Mouse (Mus musculus) stomach, embryonic 15.5 days (tissue): Measurements from ENCODE around the gene Bahd1. TPM values are rescaled to one million over a fixed set of nuclear protein-coding genes. Genes with fewer than 3 reads are reported as not detected.
A peak's percentile ranks its signal among the peaks of the same experiment; 100 is the strongest.

ENCODE experiments used
- ATAC-seq: fragments of 200-750 bp; cut with Nextera tagmentation; 2 replicates; pipeline ENCODE4 v1.8.0; 2017; ENCODE audit warnings: low read depth, moderate number of reproducible peaks, moderate TSS enrichment; ENCODE audit not compliant: insufficient read depth, low FRiP score
- H3K27ac ChIP-seq: fragments of 300-500 bp; sonication (generic); 2 replicates; pipeline ENCODE4 v1.5.1; 2015; ENCODE audit warnings: mild to moderate bottlenecking, inconsistent platforms
- H3K27me3 ChIP-seq: fragments of 300-500 bp; sonication (generic); replicated peaks from 2 replicates; pipeline ENCODE4 v1.6.1; 2015; ENCODE audit warnings: inconsistent platforms
- H3K36me3 ChIP-seq: fragments of 300-500 bp; sonication (generic); 2 replicates; pipeline ENCODE4 v1.6.1; 2015; ENCODE audit warnings: inconsistent platforms
- H3K4me1 ChIP-seq: fragments of 300-500 bp; sonication (generic); 2 replicates; pipeline ENCODE4 v1.6.1; 2015; ENCODE audit warnings: inconsistent platforms
- H3K4me2 ChIP-seq: fragments of 300-500 bp; sonication (generic); 2 replicates; pipeline ENCODE4 v1.6.1; 2015; ENCODE audit warnings: mild to moderate bottlenecking, inconsistent platforms
- H3K4me3 ChIP-seq: fragments of 300-500 bp; sonication (generic); replicated peaks from 2 replicates; pipeline ENCODE4 v1.5.1; 2015; ENCODE audit warnings: inconsistent platforms
- H3K9ac ChIP-seq: fragments of 300-500 bp; sonication (generic); 2 replicates; pipeline ENCODE4 v1.6.1; 2015; ENCODE audit warnings: inconsistent platforms
- H3K9me3 ChIP-seq: fragments of 300-500 bp; sonication (generic); 2 replicates; pipeline ENCODE4 v1.6.1; 2016; ENCODE audit warnings: inconsistent platforms
- WGBS: fragments of 180-500 bp; shearing (Covaris S2); methylation state at CpG from one replicate; pipeline ENCODE4 v1.1.7; 2015; 5-methylcytosine and 5-hydroxymethylcytosine counted together
- polyA plus RNA-seq: library from polyadenylated mRNA; unstranded; fragments of >200 nt; fragmentation: Nextera tagmentation; extraction: Ambion mirVana; gene quantifications from 2 replicates; pipeline ENCODE4 v1.2.1, GENCODE M21; 2015

Bahd1 gene
- polyA plus RNA-seq, 1 experiment from 2014 or later: 5.7 TPM

DNA sequence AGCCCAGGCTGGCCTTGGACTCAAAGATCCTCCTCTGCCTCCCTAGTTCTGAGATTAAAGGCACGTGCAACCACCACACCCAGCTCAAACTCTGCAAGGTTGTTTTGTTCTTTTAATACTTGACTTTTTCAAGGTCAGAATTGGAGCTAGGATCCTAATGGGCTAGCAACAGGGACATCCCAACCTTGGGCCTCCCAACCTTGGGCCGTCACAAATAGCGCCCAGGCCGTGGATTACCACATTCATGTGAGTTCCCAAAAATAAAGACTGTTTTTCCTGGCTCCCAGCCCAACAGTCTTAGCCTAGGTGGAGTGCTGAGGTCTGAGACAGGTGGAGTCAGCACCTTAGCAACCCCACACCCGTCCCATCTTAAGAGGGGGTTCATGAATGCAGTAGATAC lies 18.2 kb upstream of the Bahd1 start:
- H3K27ac ChIP-seq: no peak overlapping the region
- WGBS: 81% methylated on average over 5 of the region's 5 CpGs
- H3K4me3 ChIP-seq: no peak overlapping the region
- H3K9ac ChIP-seq: no peak overlapping the region
- no peaks in the 10 kb centered on the region for H3K9me3 ChIP-seq
- peaks cover 9% of the 10 kb centered on the region; the same call in 1 of the 2 replicates for H3K36me3 ChIP-seq
- H3K4me1 ChIP-seq: peaks cover 4% of the 10 kb centered on the region; the same call in 1 of the 2 replicates
- H3K27me3 ChIP-seq: peaks cover 16% of the 10 kb centered on the region; the same call in 1 of the 2 replicates
- ATAC-seq: no peak
- H3K4me2 ChIP-seq: no peak overlapping the region

DNA sequence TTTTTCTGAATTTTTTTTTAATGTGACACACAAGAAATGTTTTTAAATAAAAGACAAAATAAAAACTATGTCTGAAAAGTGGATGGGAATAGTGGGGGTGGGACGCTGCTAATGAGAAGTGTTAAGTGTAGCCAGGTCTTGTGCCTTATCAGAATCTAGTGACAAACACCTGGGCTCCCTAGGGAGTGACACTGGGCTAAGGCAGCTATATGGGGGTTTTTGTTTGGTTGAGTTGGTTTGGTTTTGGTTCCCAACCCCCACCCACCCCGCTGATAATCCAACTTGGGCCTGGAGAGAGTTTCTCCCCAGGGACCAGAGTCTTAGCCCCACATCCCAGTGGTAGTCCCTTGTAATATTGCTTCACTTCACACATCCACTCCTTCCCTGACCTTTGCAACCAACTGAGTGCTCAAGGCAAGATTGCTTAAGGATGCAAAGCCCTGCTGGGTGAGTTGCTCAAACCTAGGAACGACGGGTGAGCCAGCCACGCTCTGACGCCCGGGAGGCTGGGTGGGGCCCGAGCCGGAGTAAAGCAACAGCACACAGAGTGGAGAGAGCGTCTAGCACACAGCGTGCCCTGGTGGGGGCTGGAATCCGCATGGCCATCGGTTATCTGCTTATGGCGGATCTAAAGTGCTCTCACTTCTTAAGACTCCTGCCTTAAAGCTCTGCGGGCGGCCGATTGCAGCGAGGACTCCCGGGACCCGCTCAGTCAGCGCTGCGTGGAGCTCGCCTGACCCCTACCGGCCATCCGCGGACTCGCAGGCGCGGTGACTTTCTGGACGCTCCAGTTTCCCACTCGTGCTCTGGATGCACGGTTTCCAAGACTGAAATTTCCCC lies 17.1 kb upstream of the Bahd1 start:
- Histone ChIP-seq H3K9ac (peak overlapping the region; percentile 30; the same call in 1 of the 2 replicates), H3K4me3 (peak overlapping the region; percentile 39), H3K4me2 (peak overlapping the region; percentile 77), H3K27me3 (peaks cover 21% of the 10 kb centered on the region; the same call in 1 of the 2 replicates), H3K27ac (no peak overlapping the region), H3K4me1 (peaks cover 4% of the 10 kb centered on the region; the same call in 1 of the 2 replicates), H3K36me3 (no peaks in the 10 kb centered on the region), H3K9me3 (no peaks in the 10 kb centered on the region)
- peak; percentile 74 for ATAC-seq
- 3% methylated on average over 32 of the region's 32 CpGs for WGBS

DNA sequence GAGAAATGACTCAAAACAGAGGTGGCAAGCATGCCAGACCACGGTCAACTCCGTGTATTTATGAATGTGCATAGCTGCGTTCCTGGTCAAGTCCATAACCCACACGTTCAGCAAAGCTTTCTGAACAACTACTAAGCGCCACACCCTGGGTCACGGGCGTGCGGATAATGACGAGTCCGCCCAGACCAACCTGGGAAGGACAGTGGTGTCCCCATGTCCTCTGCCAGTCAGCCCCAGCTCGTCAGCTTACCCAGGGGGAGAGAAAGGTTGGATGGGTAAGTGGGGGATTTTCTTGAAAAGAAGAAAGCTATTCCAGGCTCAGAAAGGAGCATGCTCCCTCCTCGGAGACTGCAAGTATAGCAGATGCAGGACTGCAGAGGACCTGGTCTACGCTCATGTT lies 12.7 kb upstream of the Bahd1 start:
- Histone ChIP-seq H3K27me3 (peaks cover 24% of the 10 kb centered on the region), H3K4me2 (peak overlapping the region; percentile 12; the same call in 1 of the 2 replicates), H3K36me3 (no peaks in the 10 kb centered on the region), H3K4me1 (peaks cover 4% of the 10 kb centered on the region; the same call in 1 of the 2 replicates), H3K4me3 (no peak overlapping the region), H3K9ac (no peak overlapping the region), H3K9me3 (no peaks in the 10 kb centered on the region), H3K27ac (no peak overlapping the region)
- 55% methylated on average over 13 of the region's 13 CpGs for WGBS
- no peak for ATAC-seq

DNA sequence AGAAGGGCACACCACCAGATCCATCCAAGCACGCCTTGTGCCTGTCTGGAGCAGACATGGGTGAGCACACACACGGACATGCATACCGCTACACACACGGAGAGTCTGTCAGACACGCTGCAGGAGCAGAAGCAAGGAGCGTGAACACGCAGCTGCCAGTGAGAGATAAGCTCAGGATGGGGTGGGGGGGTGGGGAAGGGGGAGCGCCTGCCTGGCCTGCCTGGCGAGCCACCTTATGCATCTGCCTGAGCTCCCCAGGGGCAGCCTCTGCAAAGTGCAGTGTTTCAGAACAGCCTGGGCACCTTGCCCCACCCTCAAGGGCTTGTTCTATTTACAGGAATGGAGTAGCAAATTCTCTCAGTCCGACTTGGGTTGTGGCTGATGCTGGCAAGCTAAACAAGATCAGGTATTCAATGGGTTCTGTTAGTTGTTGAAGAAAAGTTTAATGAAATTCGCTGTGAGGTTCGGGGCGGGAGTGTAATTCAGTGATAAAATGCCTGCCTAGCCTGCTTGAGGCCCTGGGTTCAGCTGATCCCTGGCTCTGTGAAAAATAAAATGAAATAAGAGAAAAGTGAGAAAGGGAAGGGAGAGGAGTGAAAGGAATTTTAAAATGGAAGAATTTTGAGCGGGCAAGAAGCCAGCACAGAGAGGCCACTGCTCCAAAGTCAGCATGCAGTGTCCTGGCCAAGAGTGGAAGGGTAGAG lies 12.2 kb upstream of the Bahd1 start:
- ATAC-seq: peak; percentile 78; the same call in 1 of the 2 replicates
- H3K36me3 ChIP-seq: no peaks in the 10 kb centered on the region
- peaks cover 28% of the 10 kb centered on the region for H3K27me3 ChIP-seq
- H3K4me2 ChIP-seq: peak overlapping the region; percentile 12; the same call in 1 of the 2 replicates
- H3K4me1 ChIP-seq: peaks cover 3% of the 10 kb centered on the region; the same call in 1 of the 2 replicates
- no peak overlapping the region for H3K4me3 ChIP-seq
- H3K9ac ChIP-seq: no peak overlapping the region
- H3K9me3 ChIP-seq: no peaks in the 10 kb centered on the region
- WGBS: 17% methylated on average over 14 of the region's 14 CpGs
- H3K27ac ChIP-seq: no peak overlapping the region

DNA sequence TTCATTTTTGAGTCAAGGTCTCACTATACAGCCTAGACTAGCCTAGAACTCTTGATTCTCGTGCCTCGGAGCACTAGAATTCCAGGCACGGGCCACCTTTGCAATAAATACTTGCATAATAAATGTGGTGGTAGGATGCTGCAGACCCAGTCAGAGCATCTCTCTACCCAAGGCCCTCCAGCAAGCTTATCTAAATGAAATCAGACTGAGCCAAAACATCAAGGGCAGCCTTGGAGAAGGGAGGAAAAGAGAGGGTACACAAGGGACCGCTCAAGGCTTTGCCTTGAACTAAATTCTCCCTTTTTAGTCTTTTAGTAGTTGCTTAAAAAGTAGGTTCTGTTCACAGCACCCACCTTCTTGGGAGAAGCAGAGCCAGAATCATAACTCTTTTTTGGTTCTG lies 9.0 kb upstream of the Bahd1 start:
- H3K27me3 ChIP-seq: peaks cover 32% of the 10 kb centered on the region
- 85% methylated on average over 4 of the region's 4 CpGs for WGBS

DNA sequence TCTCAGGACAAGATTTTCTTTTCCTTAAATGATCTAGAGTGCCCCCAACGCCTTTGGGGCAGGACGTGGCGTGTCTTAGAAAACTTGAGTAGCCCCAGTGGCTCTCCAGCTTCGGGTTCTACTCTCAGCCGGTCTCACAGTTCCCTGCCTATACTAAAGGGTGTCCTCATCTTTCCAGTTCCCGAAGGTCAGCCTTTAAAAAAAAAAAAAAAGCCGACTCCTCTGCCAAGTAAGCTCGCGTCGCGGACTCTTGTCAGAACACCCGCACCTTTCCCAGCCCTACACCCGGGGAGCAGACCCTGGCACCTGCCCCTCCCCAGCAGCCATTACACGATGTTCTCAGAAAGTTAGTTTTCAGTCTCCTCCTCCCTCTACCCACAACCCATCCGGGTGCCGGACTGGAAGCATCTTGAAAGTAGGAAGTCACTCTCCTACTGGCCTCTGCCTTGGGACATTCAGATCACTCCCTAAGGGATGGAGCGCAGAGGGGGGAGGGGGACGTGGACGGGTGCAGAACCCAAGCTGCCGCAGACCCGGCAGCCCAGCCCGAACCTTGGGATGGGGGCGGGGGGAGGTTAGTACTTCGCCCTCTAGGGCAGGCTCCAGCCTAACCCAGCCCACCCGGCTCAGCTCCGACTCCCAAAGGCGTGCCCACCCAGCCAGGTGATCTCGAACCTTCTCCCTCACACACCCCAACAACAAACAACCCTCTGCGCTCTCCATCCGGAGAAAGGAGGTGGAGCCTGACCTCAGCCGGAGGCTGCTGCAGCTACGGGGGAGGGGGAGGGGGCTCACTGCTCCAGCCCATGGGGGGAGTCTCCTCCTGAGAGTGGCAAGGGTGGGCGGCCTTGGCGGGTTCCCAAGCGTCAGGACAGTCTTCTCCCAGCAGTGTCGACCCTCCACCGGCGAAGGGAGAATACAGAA lies 3.9 kb upstream of the Bahd1 start:
- peak overlapping the region; percentile 9; the same call in 1 of the 2 replicates for H3K9ac ChIP-seq
- peaks cover 31% of the 10 kb centered on the region for H3K4me1 ChIP-seq
- H3K27me3 ChIP-seq: peaks cover 63% of the 10 kb centered on the region
- peak overlapping the region; percentile 49 for H3K4me3 ChIP-seq
- H3K9me3 ChIP-seq: no peaks in the 10 kb centered on the region
- 3% methylated on average over 38 of the region's 38 CpGs for WGBS
- H3K27ac ChIP-seq: no peak overlapping the region
- H3K36me3 ChIP-seq: no peaks in the 10 kb centered on the region
- peak; percentile 19; the same call in 1 of the 2 replicates for ATAC-seq
- H3K4me2 ChIP-seq: peak overlapping the region; percentile 96

More for the DNA sequence above, 9.0 kb upstream of the Bahd1 start:
- no peak for ATAC-seq
- Histone ChIP-seq H3K27ac (no peak overlapping the region), H3K4me2 (no peak overlapping the region), H3K9me3 (no peaks in the 10 kb centered on the region), H3K9ac (no peak overlapping the region), H3K4me1 (peaks cover 4% of the 10 kb centered on the region), H3K36me3 (no peaks in the 10 kb centered on the region), H3K4me3 (no peak overlapping the region)

DNA sequence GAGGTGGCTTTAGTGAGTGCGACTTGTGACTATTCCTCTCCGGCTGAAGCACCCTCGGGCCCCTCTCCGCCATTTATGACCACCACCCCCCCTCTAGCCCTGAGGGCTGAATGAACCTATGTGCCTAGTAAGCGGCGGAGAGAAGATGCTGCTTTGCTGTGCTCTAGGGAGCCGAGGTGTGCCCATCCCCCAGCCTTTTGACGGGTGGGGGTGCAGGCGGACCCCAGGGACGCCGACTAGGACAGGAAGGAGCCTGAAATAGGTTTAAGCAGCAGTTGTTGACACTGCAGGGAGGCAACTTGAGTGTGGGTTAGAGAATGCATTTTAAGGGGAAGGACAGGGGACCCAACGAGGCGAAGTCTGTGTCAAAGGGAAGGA lies 3.3 kb upstream of the Bahd1 start:
- Histone ChIP-seq H3K4me1 (peaks cover 31% of the 10 kb centered on the region), H3K27ac (no peak overlapping the region), H3K27me3 (peaks cover 63% of the 10 kb centered on the region), H3K36me3 (no peaks in the 10 kb centered on the region), H3K4me3 (peak overlapping the region; percentile 49), H3K9me3 (no peaks in the 10 kb centered on the region), H3K4me2 (peak overlapping the region; percentile 96), H3K9ac (0 out of 2 replicates have a peak overlapping the region, but pooled peaks have one; percentile 9)
- 1% methylated on average over 13 of the region's 13 CpGs for WGBS
- no peak for ATAC-seq

DNA sequence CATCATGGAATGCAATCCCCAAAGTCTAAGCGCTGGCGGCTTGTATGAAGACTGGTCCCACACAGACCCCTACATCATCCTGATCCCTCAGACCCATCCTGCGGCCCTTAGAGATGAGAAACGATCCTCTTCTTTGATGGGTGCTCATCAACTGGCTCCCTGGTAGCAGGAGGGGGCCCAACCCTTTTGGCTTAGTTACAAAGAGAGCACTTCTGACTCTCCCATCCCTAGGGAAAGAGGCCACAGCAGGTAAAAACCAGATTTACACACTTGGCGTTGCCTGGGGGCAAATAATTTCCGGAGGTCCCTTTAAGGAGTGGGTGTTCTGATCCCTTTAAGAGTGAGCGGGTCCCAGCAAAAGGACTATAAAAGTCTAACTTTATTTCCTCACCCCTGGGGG lies 2.8 kb upstream of the Bahd1 start:
- Histone ChIP-seq H3K27ac (no peak overlapping the region), H3K4me1 (peaks cover 34% of the 10 kb centered on the region), H3K36me3 (no peaks in the 10 kb centered on the region), H3K27me3 (peaks cover 63% of the 10 kb centered on the region), H3K9ac (no peak overlapping the region), H3K4me2 (peak overlapping the region; percentile 96), H3K4me3 (peak overlapping the region; percentile 49), H3K9me3 (no peaks in the 10 kb centered on the region)
- 6% methylated on average over 7 of the region's 7 CpGs for WGBS
- ATAC-seq: no peak

DNA sequence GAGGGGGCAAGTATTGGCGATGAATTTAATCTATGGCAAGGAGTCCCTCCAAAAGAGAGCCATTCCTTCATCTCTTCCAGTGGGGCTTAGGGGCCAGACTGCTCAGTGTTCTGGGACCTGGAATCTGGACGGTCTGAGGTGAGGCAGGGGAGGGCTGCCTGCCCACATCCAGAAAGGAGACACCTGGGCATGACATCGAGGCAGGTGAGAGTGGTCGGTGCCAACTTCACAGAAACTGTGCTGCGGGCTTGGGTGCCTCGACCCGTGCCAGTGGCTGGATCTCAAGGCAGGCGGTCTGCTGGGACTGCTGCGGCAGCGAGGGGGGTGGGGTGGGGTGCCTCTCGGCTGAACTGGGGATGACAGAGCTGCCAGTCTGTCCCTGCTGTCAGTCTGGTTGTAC lies 2.4 kb upstream of the Bahd1 start:
- no peak overlapping the region for H3K4me2 ChIP-seq
- H3K36me3 ChIP-seq: no peaks in the 10 kb centered on the region
- WGBS: 9% methylated on average over 11 of the region's 11 CpGs
- peaks cover 60% of the 10 kb centered on the region for H3K27me3 ChIP-seq
- no peak overlapping the region for H3K4me3 ChIP-seq
- no peaks in the 10 kb centered on the region for H3K9me3 ChIP-seq
- no peak for ATAC-seq
- no peak overlapping the region for H3K9ac ChIP-seq
- H3K27ac ChIP-seq: no peak overlapping the region
- H3K4me1 ChIP-seq: peaks cover 38% of the 10 kb centered on the region

DNA sequence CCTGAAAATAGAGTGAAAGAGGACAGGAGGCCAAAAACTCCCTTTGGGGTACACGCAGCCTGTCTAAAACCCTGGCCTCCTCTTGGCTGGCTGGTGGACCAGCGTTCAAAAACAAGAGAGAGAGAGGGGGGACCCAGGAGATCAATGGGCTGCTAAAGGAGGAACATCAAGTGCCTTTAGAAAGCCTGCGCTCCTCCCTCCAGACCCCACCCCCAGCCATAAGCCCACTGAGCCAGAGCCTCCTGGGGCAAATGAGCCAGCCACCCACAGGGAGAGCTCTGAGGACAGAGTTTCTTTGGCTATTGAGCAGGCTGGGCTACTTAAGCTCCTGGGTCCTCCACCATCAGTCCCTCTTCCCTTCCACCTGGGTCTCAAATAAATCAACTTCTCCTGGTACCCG lies 1.4 kb upstream of the Bahd1 start:
- ATAC-seq: no peak
- Histone ChIP-seq H3K36me3 (no peaks in the 10 kb centered on the region), H3K4me2 (no peak overlapping the region), H3K9ac (no peak overlapping the region), H3K27me3 (peaks cover 57% of the 10 kb centered on the region), H3K27ac (no peak overlapping the region), H3K4me3 (no peak overlapping the region), H3K9me3 (no peaks in the 10 kb centered on the region), H3K4me1 (peaks cover 46% of the 10 kb centered on the region)
- 12% methylated on average over 4 of the region's 4 CpGs for WGBS

DNA sequence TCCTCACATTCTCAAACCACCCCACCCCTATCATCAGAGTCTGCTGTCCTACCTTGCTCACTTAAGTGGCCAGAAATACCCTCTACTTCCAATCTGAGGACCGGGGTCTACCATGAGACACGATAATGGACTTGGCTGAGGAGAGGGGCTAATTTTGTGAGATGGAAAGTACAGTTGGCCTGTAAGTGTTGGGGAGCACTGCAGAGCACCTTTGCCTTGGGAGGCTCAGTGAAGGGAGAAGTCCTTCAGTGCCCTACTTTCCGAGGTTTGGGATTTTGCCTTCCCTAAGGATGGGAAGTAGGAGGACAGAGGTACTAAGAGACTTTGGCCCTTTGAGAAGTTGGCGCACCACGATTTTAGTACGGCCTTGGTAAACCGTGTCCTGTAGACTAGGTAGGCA lies 871 bp upstream of the Bahd1 start:
- Histone ChIP-seq H3K4me2 (no peak overlapping the region), H3K27ac (no peak overlapping the region), H3K4me3 (no peak overlapping the region), H3K27me3 (peaks cover 56% of the 10 kb centered on the region), H3K9me3 (no peaks in the 10 kb centered on the region), H3K36me3 (no peaks in the 10 kb centered on the region), H3K4me1 (peaks cover 46% of the 10 kb centered on the region), H3K9ac (no peak overlapping the region)
- WGBS: 25% methylated on average over 7 of the region's 7 CpGs
- no peak for ATAC-seq
